ENCODE assay signal across 16 mouse cellular contexts in the genomic region with DNA sequence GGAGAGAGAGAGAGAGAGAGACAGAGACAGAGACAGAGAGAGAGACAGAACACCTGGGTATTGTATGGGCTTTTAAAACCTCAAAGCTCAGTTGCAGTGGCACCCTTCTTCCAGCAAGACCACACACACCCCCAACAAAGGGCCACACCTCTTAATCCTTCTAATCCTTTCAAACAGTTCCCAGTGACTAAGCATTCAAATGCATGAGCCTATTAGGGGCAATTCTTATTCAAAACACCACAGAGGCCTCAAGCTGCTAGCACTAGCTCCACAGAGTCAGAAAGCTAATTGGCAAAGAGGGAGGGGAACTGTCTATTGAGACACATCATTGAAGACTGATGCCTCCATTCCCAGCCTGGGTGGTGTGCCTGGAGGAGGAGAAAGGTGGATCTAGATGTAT. TPM values are rescaled to one million over a fixed set of nuclear protein-coding genes. Genes with fewer than 3 reads are reported as not detected.
"Had no signal": no experiment of that assay in that cellular context is flagged by ENCODE, and none has a peak within 500 bp of the region (broad histone marks: within the 10 kb centered on the region; RNA-seq: fewer than 3 reads in every experiment).

No protein-coding gene starts in this region.

- H3K4me2 ChIP-seq: neural tube, embryonic 15.5 days; stomach, embryonic 15.5 days had no signal

- H3K36me3 ChIP-seq: neural tube, embryonic 15.5 days; stomach, embryonic 15.5 days had no signal

- H3K27ac ChIP-seq: neural tube, embryonic 15.5 days; stomach, embryonic 15.5 days; stomach, postnatal 0 days had no signal

- H3K27me3 ChIP-seq: neural tube, embryonic 15.5 days; stomach, embryonic 15.5 days had no signal

- H3K9ac ChIP-seq: neural tube, embryonic 15.5 days; stomach, embryonic 15.5 days had no signal

- DNase-seq: retina, postnatal 1 day; right cerebral cortex, adult 18-20 months; right cerebral cortex, postnatal 14 days; right cerebral cortex, postnatal 25 days; right cerebral cortex, postnatal 4 days; spleen, adult 18-20 months; thymus, adult 18-20 months; thymus, adult 2 months; thymus, postnatal 14 days; thymus, postnatal 25 days; thymus, postnatal 36 days; thymus, postnatal 4 days had no signal

- H3K4me3 ChIP-seq: neural tube, embryonic 15.5 days; stomach, embryonic 15.5 days had no signal

- H3K4me1 ChIP-seq: neural tube, embryonic 15.5 days had no signal

- H3K9me3 ChIP-seq: stomach, embryonic 15.5 days had no signal

RNA-seq across cellular contexts. Expression of a gene that starts 8.5 kb away (rescaled TPM):
- total RNA-seq: neutrophil, adult 5-6 weeks had no signal
